Mouse (Mus musculus) liver, adult 2 months (tissue): ENCODE results near the gene Fam160a1.

Experiments used
- CTCF ChIP-seq: fragments of 200-500 bp; IDR thresholded peaks from 2 replicates; pipeline ENCODE4 v1.5.1; 2011; ENCODE audit warnings: low read depth, low read length, control low read depth
- POLR2A ChIP-seq: fragments of 200-500 bp; IDR thresholded peaks from 2 replicates; pipeline ENCODE4 v1.6.1; 2011; ENCODE audit warnings: low read length, control low read depth; ENCODE audit not compliant: insufficient read depth; ENCODE audit errors: extremely low read depth

- TF ChIP-seq POLR2A = no peak
- TF ChIP-seq CTCF = no peak
Observed at GRCm38 (mm10) chr3:85858140-85859135, 41.3 kb upstream of the Fam160a1 start.
